Mouse (Mus musculus) erythroblast, embryonic 14.5 days (primary cell): ENCODE measurements around the gene Cers5.
"Not testable (repeated sequence)": the region's sequence is repeated elsewhere in the genome, so short reads cannot be mapped to it uniquely, and the experiment has no call there.

Experiments used
- GATA1 ChIP-seq: IDR thresholded peaks from 2 replicates; pipeline ENCODE4 v1.6.1; 2012; ENCODE audit warnings: low read length, inconsistent platforms, mixed read lengths
- TAL1 ChIP-seq: IDR thresholded peaks from 3 replicates; pipeline ENCODE4 v1.6.1; 2012; ENCODE audit warnings: low read length, inconsistent platforms, mixed read lengths

GRCm38 (mm10) chr15:99701640-99701998, 71.1 kb downstream of the Cers5 start:
- not testable (repeated sequence) for TF ChIP-seq TAL1, GATA1
